Mouse (Mus musculus): ENCODE results near the gene Noxred1. TPM values are rescaled to one million over a fixed set of nuclear protein-coding genes. Genes with fewer than 3 reads are reported as not detected.

The Noxred1 gene
- total RNA-seq (2014; rRNA removed) (0.84 TPM in 1 of 2 replicates, not detected in the other), polyA plus RNA-seq (2015; fragmentation: Nextera tagmentation; extraction: Ambion mirVana) (0.48 TPM in 2 replicates)

- ATAC-seq (no peak), DNase-seq (ENCODE audit: low spot score) (no peak)
- H3K27me3 ChIP-seq (ENCODE audit: insufficient read depth, low read length), result no peaks in the 10 kb centered on the region
- H3K27ac ChIP-seq, result no peak within 1 kb of the TSS
- no peaks in the 10 kb centered on the region for H3K9me3 ChIP-seq (ENCODE audit: low read length)
- no peak for TF ChIP-seq CTCF (IDR thresholded peaks at IDR 0.05; ENCODE audit: low read depth)
- H3K4me3 ChIP-seq (ENCODE audit: low read length), result no peak within 1 kb of the TSS
- peaks cover 36% of the 10 kb centered on the region for H3K36me3 ChIP-seq (ENCODE audit: insufficient read depth, low read length)
- no peak within 1 kb of the TSS for H3K4me2 ChIP-seq (ENCODE audit: low read depth, low read length)
- no peaks in the 10 kb centered on the region for H3K4me1 ChIP-seq (ENCODE audit: insufficient read depth, low read length)
- WGBS, result 84% methylated on average over 1 of the region's 1 CpGs
- no peak within 1 kb of the TSS for H3K9ac ChIP-seq (replicated peaks; ENCODE audit: low read length)
These were observed at the start of gene Noxred1 for GRCm38 (mm10) chr12:87238632-87239031. Gene Noxred1, minus strand, starts transcription at chr12:87238732.

GRCm38 (mm10) chr12:87284726-87285125, 46.2 kb upstream of the Noxred1 start:
- no peak overlapping the region for H3K4me3 ChIP-seq (ENCODE audit: low read length)
- H3K27ac ChIP-seq, result no peak overlapping the region
- ATAC-seq (no peak), DNase-seq (ENCODE audit: low spot score) (no peak)
- H3K27me3 ChIP-seq (ENCODE audit: insufficient read depth, low read length), result no peaks in the 10 kb centered on the region
- WGBS, result 83% methylated on average over 5 of the region's 5 CpGs
- H3K36me3 ChIP-seq (ENCODE audit: insufficient read depth, low read length), result no peaks in the 10 kb centered on the region
- H3K4me2 ChIP-seq (ENCODE audit: low read depth, low read length), result no peak overlapping the region
- no peaks in the 10 kb centered on the region for H3K4me1 ChIP-seq (ENCODE audit: insufficient read depth, low read length)
- no peak overlapping the region for H3K9ac ChIP-seq (replicated peaks; ENCODE audit: low read length)
- H3K9me3 ChIP-seq (ENCODE audit: low read length), result no peaks in the 10 kb centered on the region
- no peak for TF ChIP-seq CTCF (IDR thresholded peaks at IDR 0.05; ENCODE audit: low read depth)

- no peak overlapping the region for H3K9ac ChIP-seq (replicated peaks; ENCODE audit: low read length)
- no peak overlapping the region for H3K4me2 ChIP-seq (ENCODE audit: low read depth, low read length)
- no peak overlapping the region for H3K27ac ChIP-seq
- H3K9me3 ChIP-seq (ENCODE audit: low read length), result no peaks in the 10 kb centered on the region
- no peaks in the 10 kb centered on the region for H3K4me1 ChIP-seq (ENCODE audit: insufficient read depth, low read length)
- 76% methylated on average over 4 of the region's 4 CpGs for WGBS
- H3K36me3 ChIP-seq (ENCODE audit: insufficient read depth, low read length), result no peaks in the 10 kb centered on the region
- TF ChIP-seq CTCF (IDR thresholded peaks at IDR 0.05; ENCODE audit: low read depth), result no peak
- no peak overlapping the region for H3K4me3 ChIP-seq (ENCODE audit: low read length)
- DNase-seq (ENCODE audit: low spot score), result no peak
- no peak for ATAC-seq
- no peaks in the 10 kb centered on the region for H3K27me3 ChIP-seq (ENCODE audit: insufficient read depth, low read length)
These were observed 45.7 kb upstream of the Noxred1 start for GRCm38 (mm10) chr12:87284268-87284667.

GRCm38 (mm10) chr12:87283706-87284105, 45.2 kb upstream of the Noxred1 start:
- Histone ChIP-seq H3K9me3 (ENCODE audit: low read length) (no peaks in the 10 kb centered on the region), H3K9ac (replicated peaks; ENCODE audit: low read length) (no peak overlapping the region), H3K4me3 (ENCODE audit: low read length) (no peak overlapping the region), H3K27me3 (ENCODE audit: insufficient read depth, low read length) (no peaks in the 10 kb centered on the region), H3K4me1 (ENCODE audit: insufficient read depth, low read length) (no peaks in the 10 kb centered on the region), H3K27ac (no peak overlapping the region), H3K36me3 (ENCODE audit: insufficient read depth, low read length) (no peaks in the 10 kb centered on the region), H3K4me2 (ENCODE audit: low read depth, low read length) (no peak overlapping the region)
- ATAC-seq (no peak), DNase-seq (ENCODE audit: low spot score) (no peak)
- no peak for TF ChIP-seq CTCF (IDR thresholded peaks at IDR 0.05; ENCODE audit: low read depth)
- WGBS, result 68% methylated on average over 7 of the region's 7 CpGs

GRCm38 (mm10) chr12:87282743-87283142, 44.2 kb upstream of the Noxred1 start:
- H3K9ac ChIP-seq (replicated peaks; ENCODE audit: low read length), result no peak overlapping the region
- no peak overlapping the region for H3K27ac ChIP-seq
- WGBS, result 90% methylated on average over 4 of the region's 4 CpGs
- DNase-seq (ENCODE audit: low spot score) (no peak), ATAC-seq (no peak)
- no peaks in the 10 kb centered on the region for H3K4me1 ChIP-seq (ENCODE audit: insufficient read depth, low read length)
- H3K4me3 ChIP-seq (ENCODE audit: low read length), result no peak overlapping the region
- H3K4me2 ChIP-seq (ENCODE audit: low read depth, low read length), result no peak overlapping the region
- no peaks in the 10 kb centered on the region for H3K9me3 ChIP-seq (ENCODE audit: low read length)
- no peaks in the 10 kb centered on the region for H3K27me3 ChIP-seq (ENCODE audit: insufficient read depth, low read length)
- no peaks in the 10 kb centered on the region for H3K36me3 ChIP-seq (ENCODE audit: insufficient read depth, low read length)
- TF ChIP-seq CTCF (IDR thresholded peaks at IDR 0.05; ENCODE audit: low read depth), result no peak

- no peak for ATAC-seq
- no peak overlapping the region for H3K4me2 ChIP-seq (ENCODE audit: low read depth, low read length)
- H3K9me3 ChIP-seq (ENCODE audit: low read length), result no peaks in the 10 kb centered on the region
- no peaks in the 10 kb centered on the region for H3K4me1 ChIP-seq (ENCODE audit: insufficient read depth, low read length)
- TF ChIP-seq CTCF (IDR thresholded peaks at IDR 0.05; ENCODE audit: low read depth), result no peak
- no peaks in the 10 kb centered on the region for H3K36me3 ChIP-seq (ENCODE audit: insufficient read depth, low read length)
- no peak overlapping the region for H3K4me3 ChIP-seq (ENCODE audit: low read length)
- H3K27me3 ChIP-seq (ENCODE audit: insufficient read depth, low read length), result no peaks in the 10 kb centered on the region
- 97% methylated on average over 1 of the region's 1 CpGs for WGBS
- no peak overlapping the region for H3K27ac ChIP-seq
- DNase-seq (ENCODE audit: low spot score), result no peak
- H3K9ac ChIP-seq (replicated peaks; ENCODE audit: low read length), result no peak overlapping the region
These were observed 43.2 kb upstream of the Noxred1 start for GRCm38 (mm10) chr12:87281766-87282165.

GRCm38 (mm10) chr12:87279879-87280278, 41.3 kb upstream of the Noxred1 start:
- ATAC-seq (no peak), DNase-seq (ENCODE audit: low spot score) (no peak)
- TF ChIP-seq CTCF (IDR thresholded peaks at IDR 0.05; ENCODE audit: low read depth), result peak; percentile 42
- Histone ChIP-seq H3K27me3 (ENCODE audit: insufficient read depth, low read length) (no peaks in the 10 kb centered on the region), H3K4me3 (ENCODE audit: low read length) (no peak overlapping the region), H3K27ac (no peak overlapping the region), H3K4me1 (ENCODE audit: insufficient read depth, low read length) (no peaks in the 10 kb centered on the region), H3K9ac (replicated peaks; ENCODE audit: low read length) (no peak overlapping the region), H3K9me3 (ENCODE audit: low read length) (no peaks in the 10 kb centered on the region), H3K36me3 (ENCODE audit: insufficient read depth, low read length) (peaks cover 5% of the 10 kb centered on the region), H3K4me2 (ENCODE audit: low read depth, low read length) (no peak overlapping the region)
- 45% methylated on average over 14 of the region's 14 CpGs for WGBS

Data from hindbrain, postnatal 0 days (tissue).